Mouse (Mus musculus) midbrain, embryonic 13.5 days (tissue): ENCODE measurements around the gene BC048403. TPM values are rescaled to one million over a fixed set of nuclear protein-coding genes. Genes with fewer than 3 reads are reported as not detected.
A peak's percentile ranks its signal among the peaks of the same experiment; 100 is the strongest.

Source experiments
- ATAC-seq: fragments of 200-750 bp; cut with Nextera tagmentation; 2 replicates; pipeline ENCODE4 v1.8.0; 2017; ENCODE audit warnings: mild to moderate bottlenecking, moderate TSS enrichment, moderate library complexity
- H3K27ac ChIP-seq: fragments of 300-500 bp; sonication (generic); 2 replicates; pipeline ENCODE4 v1.5.1; 2015; ENCODE audit warnings: inconsistent platforms, mild to moderate bottlenecking, moderate library complexity
- H3K27me3 ChIP-seq: fragments of 300-500 bp; sonication (generic); 2 replicates; pipeline ENCODE4 v1.6.1; 2015; ENCODE audit warnings: mild to moderate bottlenecking, inconsistent platforms
- H3K36me3 ChIP-seq: fragments of 300-500 bp; sonication (generic); 2 replicates; pipeline ENCODE4 v1.6.1; 2015; ENCODE audit warnings: mild to moderate bottlenecking, inconsistent platforms
- H3K4me1 ChIP-seq: fragments of 300-500 bp; sonication (generic); replicated peaks from 2 replicates; pipeline ENCODE4 v1.6.1; 2015; ENCODE audit warnings: inconsistent platforms
- H3K4me2 ChIP-seq: fragments of 300-500 bp; sonication (generic); replicated peaks from 2 replicates; pipeline ENCODE4 v1.6.1; 2015; ENCODE audit warnings: moderate library complexity, mild to moderate bottlenecking, inconsistent platforms
- H3K4me3 ChIP-seq: fragments of 300-500 bp; sonication (generic); replicated peaks from 2 replicates; pipeline ENCODE4 v1.5.1; 2015; ENCODE audit warnings: mild to moderate bottlenecking, inconsistent platforms
- H3K9ac ChIP-seq: fragments of 300-500 bp; sonication (generic); replicated peaks from 2 replicates; pipeline ENCODE4 v1.6.1; 2015; ENCODE audit warnings: mild to moderate bottlenecking, inconsistent platforms
- H3K9me3 ChIP-seq: fragments of 300-500 bp; sonication (generic); 2 replicates; pipeline ENCODE4 v1.6.1; 2016; ENCODE audit warnings: mild to moderate bottlenecking, inconsistent platforms
- WGBS: fragments of 180-500 bp; shearing (Covaris S2); methylation state at CpG from one replicate; pipeline ENCODE4 v1.1.7; 2015; 5-methylcytosine and 5-hydroxymethylcytosine counted together
- polyA plus RNA-seq: library from polyadenylated mRNA; unstranded; fragments of >200 nt; fragmentation: Nextera tagmentation; extraction: Ambion mirVana; gene quantifications from 2 replicates; pipeline ENCODE4 v1.2.1, GENCODE M21; 2015

The BC048403 gene
- 1.8 and 2.2 TPM in 2 replicates for polyA plus RNA-seq

- peak; percentile 91 for ATAC-seq
- Histone ChIP-seq H3K4me3 (peak within 1 kb of the TSS; percentile 79), H3K9me3 (0 out of 2 replicates have a peak, but pooled peaks cover 3% of the 10 kb centered on the region), H3K4me1 (peaks cover 10% of the 10 kb centered on the region), H3K9ac (peak within 1 kb of the TSS; percentile 70), H3K27me3 (no peaks in the 10 kb centered on the region), H3K4me2 (peak within 1 kb of the TSS; percentile 98), H3K36me3 (no peaks in the 10 kb centered on the region), H3K27ac (peak within 1 kb of the TSS; percentile 52; the same call in 1 of the 2 replicates)
- 1% methylated on average over 68 of the region's 68 CpGs for WGBS
Measured at GRCm38 (mm10) chr10:121739548-121740505, at the start of gene BC048403. BC048403 (plus strand) TSS chr10:121739937.

- H3K4me2 ChIP-seq, result no peak overlapping the region
- no peak for ATAC-seq
- H3K4me1 ChIP-seq, result no peaks in the 10 kb centered on the region
- no peak overlapping the region for H3K4me3 ChIP-seq
- H3K27ac ChIP-seq, result no peak overlapping the region
- WGBS, result 55% methylated on average over 18 of the region's 18 CpGs
- H3K27me3 ChIP-seq, result peaks cover 3% of the 10 kb centered on the region; the same call in 1 of the 2 replicates
- H3K9ac ChIP-seq, result no peak overlapping the region
- H3K36me3 ChIP-seq, result no peaks in the 10 kb centered on the region
- peaks cover 4% of the 10 kb centered on the region for H3K9me3 ChIP-seq
Measured at GRCm38 (mm10) chr10:121692944-121693579, 46.7 kb upstream of the BC048403 start.

GRCm38 (mm10) chr10:121694567-121694966 is 45.2 kb upstream of the BC048403 start:
- Histone ChIP-seq H3K9ac (no peak overlapping the region), H3K27me3 (peaks cover 3% of the 10 kb centered on the region; the same call in 1 of the 2 replicates), H3K4me3 (no peak overlapping the region), H3K9me3 (peaks cover 4% of the 10 kb centered on the region), H3K4me2 (no peak overlapping the region), H3K4me1 (no peaks in the 10 kb centered on the region), H3K27ac (no peak overlapping the region), H3K36me3 (no peaks in the 10 kb centered on the region)
- no peak for ATAC-seq
- 84% methylated on average over 11 of the region's 11 CpGs for WGBS

- Histone ChIP-seq H3K9ac (no peak overlapping the region), H3K9me3 (peaks cover 4% of the 10 kb centered on the region), H3K4me3 (no peak overlapping the region), H3K4me2 (no peak overlapping the region), H3K36me3 (no peaks in the 10 kb centered on the region), H3K27ac (no peak overlapping the region), H3K27me3 (no peaks in the 10 kb centered on the region), H3K4me1 (no peaks in the 10 kb centered on the region)
- no peak for ATAC-seq
- 64% methylated on average over 11 of the region's 11 CpGs for WGBS
Measured at GRCm38 (mm10) chr10:121701296-121702248, 38.2 kb upstream of the BC048403 start.

GRCm38 (mm10) chr10:121703619-121704018 is 36.1 kb upstream of the BC048403 start:
- WGBS, result 85% methylated on average over 6 of the region's 6 CpGs
- Histone ChIP-seq H3K36me3 (no peaks in the 10 kb centered on the region), H3K4me2 (no peak overlapping the region), H3K9me3 (no peaks in the 10 kb centered on the region), H3K9ac (no peak overlapping the region), H3K27me3 (no peaks in the 10 kb centered on the region), H3K4me1 (no peaks in the 10 kb centered on the region), H3K27ac (no peak overlapping the region), H3K4me3 (no peak overlapping the region)
- no peak for ATAC-seq

GRCm38 (mm10) chr10:121704871-121705270 is 34.9 kb upstream of the BC048403 start:
- no peaks in the 10 kb centered on the region for H3K9me3 ChIP-seq
- H3K36me3 ChIP-seq, result no peaks in the 10 kb centered on the region
- H3K4me3 ChIP-seq, result no peak overlapping the region
- 97% methylated on average over 6 of the region's 6 CpGs for WGBS
- no peak for ATAC-seq
- no peak overlapping the region for H3K27ac ChIP-seq
- H3K4me2 ChIP-seq, result no peak overlapping the region
- H3K27me3 ChIP-seq, result no peaks in the 10 kb centered on the region
- H3K4me1 ChIP-seq, result no peaks in the 10 kb centered on the region
- H3K9ac ChIP-seq, result no peak overlapping the region

- Histone ChIP-seq H3K9me3 (no peaks in the 10 kb centered on the region), H3K4me2 (no peak overlapping the region), H3K27ac (no peak overlapping the region), H3K9ac (no peak overlapping the region), H3K4me1 (no peaks in the 10 kb centered on the region), H3K4me3 (no peak overlapping the region), H3K27me3 (no peaks in the 10 kb centered on the region), H3K36me3 (no peaks in the 10 kb centered on the region)
- 90% methylated on average over 15 of the region's 15 CpGs for WGBS
- ATAC-seq, result no peak
Measured at GRCm38 (mm10) chr10:121705399-121706163, 34.2 kb upstream of the BC048403 start.

- no peaks in the 10 kb centered on the region for H3K36me3 ChIP-seq
- no peaks in the 10 kb centered on the region for H3K4me1 ChIP-seq
- H3K9ac ChIP-seq, result no peak overlapping the region
- no peak overlapping the region for H3K27ac ChIP-seq
- no peak overlapping the region for H3K4me3 ChIP-seq
- no peak for ATAC-seq
- H3K27me3 ChIP-seq, result no peaks in the 10 kb centered on the region
- H3K9me3 ChIP-seq, result peaks cover 2% of the 10 kb centered on the region; the same call in 1 of the 2 replicates
- no peak overlapping the region for H3K4me2 ChIP-seq
Measured at GRCm38 (mm10) chr10:121716862-121717261, 22.9 kb upstream of the BC048403 start.

GRCm38 (mm10) chr10:121718896-121719585 is 20.7 kb upstream of the BC048403 start:
- Histone ChIP-seq H3K27me3 (no peaks in the 10 kb centered on the region), H3K9ac (no peak overlapping the region), H3K4me1 (no peaks in the 10 kb centered on the region), H3K27ac (no peak overlapping the region), H3K4me2 (no peak overlapping the region), H3K36me3 (no peaks in the 10 kb centered on the region), H3K9me3 (peaks cover 4% of the 10 kb centered on the region; the same call in 1 of the 2 replicates), H3K4me3 (no peak overlapping the region)
- ATAC-seq, result no peak
- 93% methylated on average over 18 of the region's 18 CpGs for WGBS

GRCm38 (mm10) chr10:121720701-121721100 is 19.0 kb upstream of the BC048403 start:
- WGBS, result 93% methylated on average over 13 of the region's 13 CpGs
- H3K4me3 ChIP-seq, result no peak overlapping the region
- H3K27me3 ChIP-seq, result no peaks in the 10 kb centered on the region
- no peaks in the 10 kb centered on the region for H3K4me1 ChIP-seq
- H3K4me2 ChIP-seq, result no peak overlapping the region
- no peak overlapping the region for H3K9ac ChIP-seq
- peaks cover 4% of the 10 kb centered on the region; the same call in 1 of the 2 replicates for H3K9me3 ChIP-seq
- no peak for ATAC-seq
- no peak overlapping the region for H3K27ac ChIP-seq
- H3K36me3 ChIP-seq, result no peaks in the 10 kb centered on the region
